Mouse (Mus musculus) CH12.LX (cell line): ENCODE measurements at regions not wholly inside any gene's neighbourhood (a gene's known extent, or its start where the extent isn't known, plus 50 kb on each side); places are given as distances from the start of the nearest gene placed in this dataset.
"Not testable (repeated sequence)": the region's sequence is repeated elsewhere in the genome, so short reads cannot be mapped to it uniquely, and the experiment has no call there.

Experiments
- CTCF ChIP-seq, 2 experiments: IDR thresholded peaks in 1 of 2; conservative IDR thresholded peaks in 1 of 2; 2 replicates each; pipeline ENCODE4 v1.5.1; 2011 to 2012; ENCODE audit warnings: low read depth in 2 of 2, low read length in 2 of 2, improper control_type of control experiment in 1 of 2, inconsistent platforms in 1 of 2, mild to moderate bottlenecking in 1 of 2, moderate library complexity in 1 of 2
- EP300 ChIP-seq: IDR thresholded peaks from 2 replicates; pipeline ENCODE4 v1.6.1; 2011; ENCODE audit warnings: low read length, improper control_type of control experiment
- HCFC1 ChIP-seq: IDR thresholded peaks from 2 replicates; pipeline ENCODE4 v1.6.1; 2012; ENCODE audit warnings: low read depth, mild to moderate bottlenecking, inconsistent platforms, low read length, improper control_type of control experiment

- not testable (repeated sequence) for TF ChIP-seq HCFC1; EP300; CTCF (conservative IDR thresholded peaks at IDR 0.05 in 1 of 2, IDR thresholded peaks at IDR 0.05 in 1 of 2; ENCODE audit: low read depth in 2 of 2, low read length in 2 of 2)
Observed at GRCm38 (mm10) chr9:113095421-113095820, 612.6 kb downstream of the Pdcd6ip start.
